Mouse (Mus musculus): Measurements from ENCODE around the gene Slc35f5. TPM values are rescaled to one million over a fixed set of nuclear protein-coding genes. Genes with fewer than 3 reads are reported as not detected.

Gene Slc35f5
- total RNA-seq (2023): 1.3 TPM

GRCm38 (mm10) chr1:125560259-125561192, at the start of gene Slc35f5:
Gene Slc35f5, plus strand, starts transcription at chr1:125560595.

Other genes starting within 250 kb of the Slc35f5 start
- 505 TPM for gene Actr3, start 124.9 kb upstream of the Slc35f5 start, total RNA-seq (2023)
- not detected for gene Gpr39, start 116.4 kb downstream of the Slc35f5 start, total RNA-seq (2023)

All from CD4-positive naive resting alpha-beta T cell, adult 76 days (primary cell).